Mouse (Mus musculus): ENCODE results near the gene Arhgap1.
"Not testable (repeated sequence)": the region's sequence is repeated elsewhere in the genome, so short reads cannot be mapped to it uniquely, and the experiment has no call there.

Gene Arhgap1

GRCm38 (mm10) chr2:91649553-91650359 is at the start of gene Arhgap1, which contains the start of gene Zfp408:
Gene Arhgap1 (plus strand): TSS chr2:91649860.
Gene Zfp408 (minus strand): TSS chr2:91649791.
- peak; percentile 91 to 97 for DNase-seq (ENCODE audit: low spot score in 2 of 2)

GRCm38 (mm10) chr2:91600475-91600874 is 49.2 kb upstream of the Arhgap1 start:
- DNase-seq (ENCODE audit: low spot score in 2 of 2), result peak in 1 of 2 experiments; percentile 16

GRCm38 (mm10) chr2:91602389-91602788 is 47.3 kb upstream of the Arhgap1 start:
- no peak for DNase-seq (ENCODE audit: low spot score in 2 of 2)

GRCm38 (mm10) chr2:91609370-91609769 is 40.3 kb upstream of the Arhgap1 start:
- not testable (repeated sequence) for DNase-seq (ENCODE audit: low spot score in 2 of 2)

GRCm38 (mm10) chr2:91622356-91622755 is 27.3 kb upstream of the Arhgap1 start:
- DNase-seq (ENCODE audit: low spot score in 2 of 2), result no peak

GRCm38 (mm10) chr2:91623366-91623765 is 26.3 kb upstream of the Arhgap1 start:
- not testable (repeated sequence) for DNase-seq (ENCODE audit: low spot score in 2 of 2)

GRCm38 (mm10) chr2:91627486-91627885 is 22.2 kb upstream of the Arhgap1 start:
- DNase-seq (ENCODE audit: low spot score in 2 of 2), result no peak

- no peak for DNase-seq (ENCODE audit: low spot score in 2 of 2)
These were observed 21.5 kb upstream of the Arhgap1 start for GRCm38 (mm10) chr2:91628171-91628570.

GRCm38 (mm10) chr2:91629682-91630081 is 20.0 kb upstream of the Arhgap1 start:
- DNase-seq (ENCODE audit: low spot score in 2 of 2), result peak in 1 of 2 experiments; percentile 47

GRCm38 (mm10) chr2:91630384-91630783 is 19.3 kb upstream of the Arhgap1 start:
- no peak for DNase-seq (ENCODE audit: low spot score in 2 of 2)

GRCm38 (mm10) chr2:91631826-91632225 is 17.8 kb upstream of the Arhgap1 start:
- no peak for DNase-seq (ENCODE audit: low spot score in 2 of 2)

GRCm38 (mm10) chr2:91632316-91632715 is 17.3 kb upstream of the Arhgap1 start:
- no peak for DNase-seq (ENCODE audit: low spot score in 2 of 2)

GRCm38 (mm10) chr2:91633334-91633977 is 16.2 kb upstream of the Arhgap1 start:
- DNase-seq (ENCODE audit: low spot score in 2 of 2), result no peak

GRCm38 (mm10) chr2:91634841-91635240 is 14.8 kb upstream of the Arhgap1 start:
- peak in 1 of 2 experiments; percentile 41 for DNase-seq (ENCODE audit: low spot score in 2 of 2)

- no peak for DNase-seq (ENCODE audit: low spot score in 2 of 2)
These were observed 14.2 kb upstream of the Arhgap1 start for GRCm38 (mm10) chr2:91635486-91635885.

- no peak for DNase-seq (ENCODE audit: low spot score in 2 of 2)
These were observed 13.4 kb upstream of the Arhgap1 start, which contains the start of gene F2 for GRCm38 (mm10) chr2:91636229-91636628. Gene F2 (minus strand): TSS chr2:91636414.

GRCm38 (mm10) chr2:91636727-91637338 is 12.8 kb upstream of the Arhgap1 start:
- no peak for DNase-seq (ENCODE audit: low spot score in 2 of 2)

- DNase-seq (ENCODE audit: low spot score in 2 of 2), result no peak
These were observed 10.7 kb upstream of the Arhgap1 start for GRCm38 (mm10) chr2:91638931-91639330.

- DNase-seq (ENCODE audit: low spot score in 2 of 2), result no peak
These were observed 6.7 kb upstream of the Arhgap1 start for GRCm38 (mm10) chr2:91642825-91643415.

GRCm38 (mm10) chr2:91644021-91644420 is 5.6 kb upstream of the Arhgap1 start:
- no peak for DNase-seq (ENCODE audit: low spot score in 2 of 2)

- no peak for DNase-seq (ENCODE audit: low spot score in 2 of 2)
These were observed 4.3 kb upstream of the Arhgap1 start for GRCm38 (mm10) chr2:91645354-91645753.

- no peak for DNase-seq (ENCODE audit: low spot score in 2 of 2)
These were observed 3.8 kb upstream of the Arhgap1 start for GRCm38 (mm10) chr2:91645811-91646210.
